Mouse (Mus musculus) frontal cortex, postnatal 36 days (tissue): ENCODE data around the gene Tmem220.
A peak's percentile ranks its signal among the peaks of the same experiment; 100 is the strongest.

ENCODE experiments used
- DNase-seq, 2 experiments: peaks; one replicate each; pipeline ENCODE4 v3.0.0; 2022; ENCODE audit warnings: low spot score in 2 of 2

Gene Tmem220

DNA sequence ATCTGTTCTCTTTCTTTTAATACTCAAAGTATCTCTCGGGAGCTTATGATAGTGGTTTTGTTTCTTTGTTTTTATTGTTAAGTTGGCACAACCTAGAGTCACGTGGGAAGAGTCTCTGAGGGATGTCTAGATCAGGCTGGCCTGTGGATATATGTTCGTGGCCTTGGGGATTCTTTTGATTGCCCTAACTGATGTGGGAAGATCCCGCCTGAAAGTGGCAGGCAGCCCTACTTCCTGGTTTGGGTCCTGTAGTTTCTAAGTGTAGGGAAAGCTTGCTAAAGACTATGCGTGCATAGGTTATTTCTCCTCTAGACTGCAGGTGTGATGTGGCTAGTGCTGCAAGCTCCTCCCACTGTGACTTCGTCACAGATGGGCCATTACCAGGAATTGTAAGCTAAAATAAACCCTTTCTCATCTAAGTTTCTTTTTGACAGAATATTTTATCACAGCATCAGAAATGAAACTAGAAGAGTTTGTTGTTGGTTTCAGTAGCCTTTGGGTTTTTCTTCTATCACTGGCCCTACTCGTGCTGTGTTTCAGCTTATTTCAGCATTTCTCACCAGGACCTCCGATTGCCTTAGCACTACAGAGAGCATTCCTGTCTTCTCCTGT, 29.9 kb downstream of the Tmem220 start:
- DNase-seq = no peak

DNA sequence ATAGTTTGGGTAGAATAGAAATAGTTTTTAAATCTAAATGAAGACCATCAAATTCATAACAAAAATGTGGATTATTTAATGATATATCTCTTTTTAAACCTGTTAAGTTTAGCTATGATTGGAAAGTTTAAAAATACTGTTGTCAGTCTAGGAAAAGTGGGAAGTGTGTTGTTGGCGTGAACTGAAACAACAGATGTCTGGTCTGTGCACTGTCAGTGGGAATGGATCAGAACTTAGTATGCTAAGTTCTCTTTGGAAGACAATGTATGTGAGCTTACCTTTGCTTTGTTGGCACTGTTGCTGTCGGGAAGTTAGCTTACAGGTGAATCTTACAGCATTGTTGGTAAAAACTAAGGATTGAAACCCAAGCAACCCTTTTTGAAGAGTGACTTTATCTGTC, 36.4 kb downstream of the Tmem220 start:
- peak in 1 of 2 experiments; percentile 66 for DNase-seq

DNA sequence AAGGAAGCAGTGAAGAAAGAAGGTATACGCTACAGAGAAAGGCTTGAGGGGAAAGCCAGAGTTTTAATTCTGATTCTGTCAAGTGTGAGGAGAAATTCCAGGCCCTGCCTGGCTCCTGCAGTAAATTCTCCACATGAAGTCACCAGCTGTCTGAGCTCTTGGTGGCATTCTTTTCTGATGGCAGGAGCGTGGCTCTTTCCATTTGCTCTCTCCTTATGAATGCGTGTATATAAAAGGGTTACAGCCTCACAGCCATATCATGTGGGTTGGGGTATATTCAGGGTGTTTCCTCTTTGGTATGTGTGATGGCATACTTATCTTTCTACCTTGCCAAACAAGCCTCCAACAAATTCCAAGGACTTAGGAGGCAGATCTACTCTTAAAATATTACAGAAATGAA, 37.8 kb downstream of the Tmem220 start:
- DNase-seq = peak in 1 of 2 experiments; percentile 68

GRCm38 (mm10) chr11:67067741-67068140, 42.8 kb downstream of the Tmem220 start:
- DNase-seq = no peak

DNA sequence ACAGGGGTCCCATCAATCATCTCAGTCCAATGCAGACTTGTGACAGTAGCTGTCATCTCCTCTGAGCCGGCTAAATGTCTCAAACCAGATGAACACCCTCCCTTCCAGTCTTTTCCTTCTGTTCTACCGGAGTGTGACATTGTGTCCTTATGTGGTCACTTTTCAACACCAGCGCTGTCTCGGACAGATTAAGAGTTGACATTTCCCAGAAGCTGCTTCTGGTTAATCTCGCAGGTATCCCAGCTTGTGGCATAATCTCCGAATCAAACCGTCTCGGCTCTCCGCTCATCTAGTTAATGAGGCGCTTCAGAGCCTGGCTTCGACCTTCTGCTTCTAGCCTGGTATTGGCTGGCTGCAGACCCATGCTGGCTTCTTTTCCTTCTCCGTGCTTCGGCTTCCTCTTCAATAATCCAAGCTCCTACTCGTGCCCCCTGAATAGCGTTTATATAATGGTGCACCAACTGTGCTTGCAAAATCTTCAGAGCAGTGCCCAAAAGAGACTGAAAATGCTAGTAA, 47.7 kb downstream of the Tmem220 start:
- DNase-seq = no peak

- DNase-seq = no peak
These were observed 50.1 kb downstream of the Tmem220 start for GRCm38 (mm10) chr11:67075036-67075435.

DNA sequence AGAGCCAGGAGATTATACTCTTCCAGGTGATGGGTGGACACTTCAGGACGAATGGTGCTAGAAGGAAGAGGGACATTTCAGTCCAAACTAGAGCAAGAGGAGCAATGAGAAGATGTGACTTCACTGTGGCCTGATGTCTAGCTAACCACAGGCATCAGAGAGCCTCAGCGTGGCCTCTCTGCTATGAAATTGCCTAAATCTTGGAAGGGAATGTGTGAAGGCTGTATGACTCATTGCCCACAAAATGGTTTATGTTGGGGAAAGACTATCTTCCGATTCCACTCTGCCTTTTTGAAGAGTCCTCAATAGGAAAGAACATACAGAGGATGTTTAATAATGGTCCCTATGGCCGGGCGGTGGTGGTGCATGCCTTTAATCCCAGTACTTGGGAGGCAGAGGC, 51.8 kb downstream of the Tmem220 start:
- no peak for DNase-seq

DNA sequence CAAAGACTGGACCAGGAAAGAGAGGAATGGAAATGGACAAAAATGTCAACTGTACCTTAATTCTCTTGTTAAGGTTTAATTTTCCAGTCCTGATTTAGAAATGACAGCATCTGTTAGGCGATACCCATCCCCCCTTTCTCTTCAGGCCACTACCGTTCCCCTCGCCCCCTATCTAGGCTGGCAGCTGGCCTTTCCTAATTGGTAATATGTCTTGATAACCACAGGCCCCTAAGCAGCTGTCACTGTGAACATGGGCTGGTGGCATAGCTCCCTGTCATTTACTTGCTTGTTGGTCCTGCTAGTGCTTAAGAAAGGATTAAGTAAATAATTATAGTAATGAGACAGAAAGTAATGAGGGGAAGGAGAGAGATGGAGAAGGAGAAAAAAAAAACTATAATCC, 52.5 kb downstream of the Tmem220 start:
- no peak for DNase-seq

DNA sequence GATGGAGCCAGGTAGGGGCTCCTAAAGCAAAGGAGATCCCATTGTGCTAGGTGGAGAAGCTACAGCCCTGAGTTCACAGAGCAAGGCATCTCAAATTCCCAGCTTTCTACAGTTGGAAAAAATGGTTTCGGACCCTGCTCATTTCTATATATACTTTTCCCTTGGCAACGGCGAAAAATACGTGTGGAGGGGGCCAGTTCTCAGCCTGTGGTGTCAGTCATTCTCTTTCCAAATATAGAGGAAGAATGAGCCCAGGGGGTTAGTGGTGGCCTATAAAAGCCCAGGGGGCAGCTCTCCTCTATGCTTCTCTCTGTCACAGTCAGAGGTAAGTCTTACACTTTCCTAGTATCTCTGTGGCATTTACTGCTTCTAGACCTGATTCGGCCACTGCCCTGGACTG, 53.0 kb downstream of the Tmem220 start, which contains the start of gene Myh3:
Gene Myh3, plus strand, starts transcription at position 301 of the 400 bp plus-strand sequence.
- no peak for DNase-seq

DNA sequence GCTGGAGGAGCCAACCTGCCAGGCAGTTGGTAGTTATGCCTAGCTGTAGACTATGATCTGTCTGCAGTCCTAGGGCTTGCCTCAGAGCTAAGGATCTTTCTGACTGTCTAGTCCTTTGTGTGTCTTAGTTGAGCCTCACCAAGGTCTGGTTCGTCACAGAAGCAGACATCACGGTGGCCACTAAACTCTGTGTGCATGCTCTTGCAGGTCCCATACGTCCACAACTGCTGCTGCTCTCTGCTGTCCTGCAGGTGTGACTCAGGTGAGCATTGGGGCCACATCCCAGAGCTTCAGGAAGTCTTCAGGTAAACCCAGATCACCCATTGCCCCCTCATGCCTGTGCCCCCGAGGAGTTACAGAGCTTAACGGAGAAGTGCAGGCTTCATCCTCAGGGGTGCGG, 53.9 kb downstream of the Tmem220 start:
- DNase-seq = no peak

GRCm38 (mm10) chr11:67079740-67080139, 54.8 kb downstream of the Tmem220 start:
- no peak for DNase-seq

GRCm38 (mm10) chr11:67080168-67080567, 55.2 kb downstream of the Tmem220 start:
- DNase-seq = peak in 1 of 2 experiments; percentile 59

GRCm38 (mm10) chr11:67081125-67081649, 56.2 kb downstream of the Tmem220 start:
- no peak for DNase-seq

DNA sequence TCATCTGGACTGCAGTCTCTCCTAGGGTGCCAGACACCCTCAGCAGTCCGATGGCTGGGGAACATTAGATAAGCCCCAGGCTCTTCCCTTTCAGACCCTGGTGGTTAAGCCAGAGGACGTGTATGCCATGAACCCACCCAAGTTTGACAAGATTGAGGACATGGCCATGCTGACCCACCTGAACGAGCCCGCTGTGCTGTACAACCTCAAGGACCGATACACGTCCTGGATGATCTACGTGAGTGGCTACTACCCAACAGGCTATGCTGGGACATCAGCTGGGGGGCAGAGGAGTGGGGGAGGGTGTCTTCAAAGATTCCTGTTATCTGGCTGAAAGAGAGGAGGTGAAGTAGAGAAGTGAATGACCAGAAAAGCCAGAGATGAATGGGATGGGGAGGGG, 57.2 kb downstream of the Tmem220 start:
- no peak for DNase-seq

GRCm38 (mm10) chr11:67082793-67083192, 57.8 kb downstream of the Tmem220 start:
- no peak for DNase-seq

DNA sequence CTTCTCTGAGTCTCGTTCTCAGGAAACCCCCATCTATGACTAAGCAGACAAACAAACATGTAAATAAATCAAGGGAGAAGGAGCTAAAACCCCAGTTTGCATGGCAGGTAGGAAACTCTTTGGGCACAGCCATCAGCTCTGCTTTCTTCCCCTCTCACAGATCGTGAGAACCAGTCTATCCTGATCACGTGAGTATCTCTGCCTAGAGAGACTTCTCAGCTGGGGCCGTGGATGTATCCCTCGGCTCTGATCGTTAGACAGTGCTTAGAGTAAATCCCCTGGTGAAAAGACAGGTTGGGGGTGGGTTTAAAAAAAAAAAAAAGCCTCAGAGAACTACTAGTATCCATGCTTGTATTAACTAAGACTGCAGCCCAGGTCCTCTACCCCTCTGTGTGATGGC, 58.3 kb downstream of the Tmem220 start:
- DNase-seq = no peak

- DNase-seq = no peak
These were observed 58.9 kb downstream of the Tmem220 start for GRCm38 (mm10) chr11:67083712-67084340.
